Mouse (Mus musculus) midbrain, embryonic 14.5 days (tissue): ENCODE data around the gene Cd82. TPM values are rescaled to one million over a fixed set of nuclear protein-coding genes. Genes with fewer than 3 reads are reported as not detected.

Experiments used
- ATAC-seq: fragments of 200-750 bp; cut with Nextera tagmentation; 2 replicates; pipeline ENCODE4 v1.8.0; 2017; ENCODE audit warnings: moderate number of reproducible peaks, moderate library complexity; ENCODE audit not compliant: low FRiP score, low TSS enrichment
- DNase-seq: peaks from one replicate; pipeline ENCODE4 v3.0.0-alpha.2; 2015
- H3K27ac ChIP-seq: fragments of 300-500 bp; sonication (generic); replicated peaks from 2 replicates; pipeline ENCODE4 v1.5.1; 2014; ENCODE audit warnings: mild to moderate bottlenecking, low read depth, low read length, moderate library complexity
- H3K27me3 ChIP-seq: fragments of 300-500 bp; sonication (generic); 2 replicates; pipeline ENCODE4 v1.6.1; 2014; ENCODE audit warnings: low read length, control low read depth, mixed read lengths; ENCODE audit not compliant: control insufficient read depth, insufficient read depth
- H3K36me3 ChIP-seq: fragments of 300-500 bp; sonication (generic); 2 replicates; pipeline ENCODE4 v1.6.1; 2014; ENCODE audit warnings: low read length, control low read depth; ENCODE audit not compliant: control insufficient read depth, insufficient read depth
- H3K4me1 ChIP-seq: fragments of 300-500 bp; sonication (generic); 2 replicates; pipeline ENCODE4 v1.6.1; 2014; ENCODE audit warnings: mild to moderate bottlenecking, antibody characterized with exemption, low read length, control low read depth; ENCODE audit not compliant: control insufficient read depth, insufficient read depth
- H3K4me2 ChIP-seq: fragments of 300-500 bp; sonication (generic); 2 replicates; pipeline ENCODE4 v1.6.1; 2014; ENCODE audit warnings: mild to moderate bottlenecking, low read length, moderate library complexity
- H3K4me3 ChIP-seq: fragments of 300-500 bp; sonication (generic); replicated peaks from 2 replicates; pipeline ENCODE4 v1.5.1; 2014; ENCODE audit warnings: low read depth, low read length
- H3K9ac ChIP-seq: fragments of 300-500 bp; sonication (generic); replicated peaks from 2 replicates; pipeline ENCODE4 v1.6.1; 2014; ENCODE audit warnings: mild to moderate bottlenecking, low read length, moderate library complexity
- H3K9me3 ChIP-seq: fragments of 300-500 bp; sonication (generic); 2 replicates; pipeline ENCODE4 v1.6.1; 2016; ENCODE audit warnings: low read length, control low read depth, mixed read lengths; ENCODE audit not compliant: control insufficient read depth
- WGBS: fragments of 180-500 bp; shearing (Covaris S2); extraction: QIAGEN DNeasy Blood & Tissue Kit; methylation state at CpG from one replicate; pipeline ENCODE4 v1.1.7; 2014; 5-methylcytosine and 5-hydroxymethylcytosine counted together
- polyA plus RNA-seq: library from polyadenylated mRNA; unstranded; fragments of >200 nt; fragmentation: Nextera tagmentation; extraction: Ambion mirVana; gene quantifications from 2 replicates; pipeline ENCODE4 v1.2.1, GENCODE M21; 2014

Cd82 gene
- polyA plus RNA-seq, 1 experiment from 2014 or later: 14.1 TPM

- ATAC-seq (no peak), DNase-seq (no peak)
- no peaks in the 10 kb centered on the region for H3K36me3 ChIP-seq
- WGBS: 89% methylated on average over 2 of the region's 2 CpGs
- H3K9ac ChIP-seq: no peak overlapping the region
- H3K4me1 ChIP-seq: peaks cover 9% of the 10 kb centered on the region
- no peaks in the 10 kb centered on the region for H3K9me3 ChIP-seq
- no peaks in the 10 kb centered on the region for H3K27me3 ChIP-seq
- H3K27ac ChIP-seq: no peak overlapping the region
- no peak overlapping the region for H3K4me3 ChIP-seq
- no peak overlapping the region for H3K4me2 ChIP-seq
These were observed 19.8 kb downstream of the Cd82 start for GRCm38 (mm10) chr2:93443106-93443505.

GRCm38 (mm10) chr2:93439812-93440559 is 23.0 kb downstream of the Cd82 start:
- Histone ChIP-seq H3K36me3 (no peaks in the 10 kb centered on the region), H3K27me3 (no peaks in the 10 kb centered on the region), H3K4me3 (no peak overlapping the region), H3K9ac (no peak overlapping the region), H3K4me2 (no peak overlapping the region), H3K4me1 (peaks cover 9% of the 10 kb centered on the region), H3K9me3 (no peaks in the 10 kb centered on the region), H3K27ac (no peak overlapping the region)
- ATAC-seq (no peak), DNase-seq (peak; percentile 67)
- WGBS: 54% methylated on average over 12 of the region's 12 CpGs

GRCm38 (mm10) chr2:93439352-93439771 is 23.6 kb downstream of the Cd82 start:
- no peak overlapping the region for H3K27ac ChIP-seq
- H3K4me1 ChIP-seq: peaks cover 9% of the 10 kb centered on the region
- H3K4me2 ChIP-seq: no peak overlapping the region
- 61% methylated on average over 9 of the region's 9 CpGs for WGBS
- no peak overlapping the region for H3K4me3 ChIP-seq
- no peaks in the 10 kb centered on the region for H3K36me3 ChIP-seq
- DNase-seq (no peak), ATAC-seq (no peak)
- no peaks in the 10 kb centered on the region for H3K27me3 ChIP-seq
- H3K9me3 ChIP-seq: no peaks in the 10 kb centered on the region
- no peak overlapping the region for H3K9ac ChIP-seq

- Histone ChIP-seq H3K4me1 (peaks cover 9% of the 10 kb centered on the region), H3K9me3 (no peaks in the 10 kb centered on the region), H3K9ac (no peak overlapping the region), H3K27ac (no peak overlapping the region), H3K27me3 (no peaks in the 10 kb centered on the region), H3K4me3 (no peak overlapping the region), H3K4me2 (no peak overlapping the region), H3K36me3 (no peaks in the 10 kb centered on the region)
- ATAC-seq: no peak
- 69% methylated on average over 6 of the region's 6 CpGs for WGBS
- DNase-seq: no peak
These were observed 24.6 kb downstream of the Cd82 start for GRCm38 (mm10) chr2:93438335-93438734.

- Histone ChIP-seq H3K4me1 (peaks cover 9% of the 10 kb centered on the region), H3K9ac (no peak overlapping the region), H3K4me3 (no peak overlapping the region), H3K27me3 (no peaks in the 10 kb centered on the region), H3K27ac (no peak overlapping the region), H3K36me3 (no peaks in the 10 kb centered on the region), H3K4me2 (no peak overlapping the region), H3K9me3 (no peaks in the 10 kb centered on the region)
- DNase-seq: no peak
- 93% methylated on average over 4 of the region's 4 CpGs for WGBS
- ATAC-seq: no peak
These were observed 27.4 kb downstream of the Cd82 start for GRCm38 (mm10) chr2:93435577-93435976.

- no peaks in the 10 kb centered on the region for H3K9me3 ChIP-seq
- no peak overlapping the region for H3K27ac ChIP-seq
- no peaks in the 10 kb centered on the region for H3K27me3 ChIP-seq
- H3K36me3 ChIP-seq: no peaks in the 10 kb centered on the region
- ATAC-seq: no peak
- DNase-seq: no peak
- peaks cover 4% of the 10 kb centered on the region for H3K4me1 ChIP-seq
- 91% methylated on average over 3 of the region's 3 CpGs for WGBS
- H3K4me2 ChIP-seq: no peak overlapping the region
- no peak overlapping the region for H3K4me3 ChIP-seq
- H3K9ac ChIP-seq: no peak overlapping the region
These were observed 28.0 kb downstream of the Cd82 start for GRCm38 (mm10) chr2:93434896-93435295.

GRCm38 (mm10) chr2:93433543-93433942 is 29.4 kb downstream of the Cd82 start:
- 64% methylated on average over 5 of the region's 5 CpGs for WGBS
- Histone ChIP-seq H3K4me2 (no peak overlapping the region), H3K4me3 (no peak overlapping the region), H3K27ac (no peak overlapping the region), H3K36me3 (no peaks in the 10 kb centered on the region), H3K4me1 (no peaks in the 10 kb centered on the region), H3K27me3 (no peaks in the 10 kb centered on the region), H3K9ac (no peak overlapping the region), H3K9me3 (no peaks in the 10 kb centered on the region)
- no peak for ATAC-seq
- DNase-seq: no peak

- ATAC-seq (no peak), DNase-seq (no peak)
- Histone ChIP-seq H3K4me3 (no peak overlapping the region), H3K27ac (no peak overlapping the region), H3K4me1 (no peaks in the 10 kb centered on the region), H3K9me3 (no peaks in the 10 kb centered on the region), H3K36me3 (no peaks in the 10 kb centered on the region), H3K4me2 (no peak overlapping the region), H3K27me3 (no peaks in the 10 kb centered on the region), H3K9ac (no peak overlapping the region)
- 83% methylated on average over 6 of the region's 6 CpGs for WGBS
These were observed 30.1 kb downstream of the Cd82 start for GRCm38 (mm10) chr2:93432600-93433389.
